Mouse (Mus musculus): ENCODE measurements around the gene Ciart. TPM values are rescaled to one million over a fixed set of nuclear protein-coding genes. Genes with fewer than 3 reads are reported as not detected.

Ciart gene
- 2.5 and 4.3 TPM in 2 replicates for total RNA-seq (2014; rRNA removed)
- polyA plus RNA-seq (2015; fragmentation: Nextera tagmentation; extraction: Ambion mirVana) = 7.5 and 11.4 TPM in 2 replicates

GRCm38 (mm10) chr3:95881979-95882815 is at the start of gene Ciart:
Ciart (minus strand) TSS chr3:95882251.
- peaks cover 5% of the 10 kb centered on the region; the same call in 1 of the 2 replicates for H3K4me1 ChIP-seq (ENCODE audit: insufficient read depth, low read length)
- ATAC-seq (peak; percentile 99), DNase-seq (ENCODE audit: low spot score) (peak; percentile 98)
- peak within 1 kb of the TSS; percentile 98 for H3K4me2 ChIP-seq (ENCODE audit: low read depth, low read length)
- H3K36me3 ChIP-seq (ENCODE audit: insufficient read depth, low read length) = no peaks in the 10 kb centered on the region
- H3K27me3 ChIP-seq (ENCODE audit: insufficient read depth, low read length) = no peaks in the 10 kb centered on the region
- H3K9me3 ChIP-seq (ENCODE audit: low read length) = no peaks in the 10 kb centered on the region
- peak within 1 kb of the TSS; percentile 56 for H3K4me3 ChIP-seq (ENCODE audit: low read length)
- no peak; the same call in 1 of the 2 replicates for TF ChIP-seq CTCF (IDR thresholded peaks at IDR 0.05; ENCODE audit: low read depth)
- H3K27ac ChIP-seq = peak within 1 kb of the TSS; percentile 72
- H3K9ac ChIP-seq (replicated peaks; ENCODE audit: low read length) = peak within 1 kb of the TSS; percentile 59
- WGBS = under 1% methylated on average over 61 of the region's 66 CpGs

- no peaks in the 10 kb centered on the region for H3K4me1 ChIP-seq (ENCODE audit: insufficient read depth, low read length)
- no peak for ATAC-seq
- 93% methylated on average over 1 of the region's 1 CpGs for WGBS
Observed at GRCm38 (mm10) chr3:95931471-95931870, 49.4 kb upstream of the Ciart start.

GRCm38 (mm10) chr3:95930471-95930789 is 48.4 kb upstream of the Ciart start:
- no peak for TF ChIP-seq CTCF (IDR thresholded peaks at IDR 0.05; ENCODE audit: low read depth)
- 1% methylated on average over 5 of the region's 5 CpGs for WGBS
- DNase-seq (ENCODE audit: low spot score) (no peak), ATAC-seq (no peak)
- Histone ChIP-seq H3K4me2 (ENCODE audit: low read depth, low read length) (peak overlapping the region; percentile 72), H3K27ac (peak overlapping the region; percentile 88; the same call in 1 of the 2 replicates), H3K9ac (replicated peaks; ENCODE audit: low read length) (peak overlapping the region; percentile 85), H3K4me3 (ENCODE audit: low read length) (peak overlapping the region; percentile 92), H3K9me3 (ENCODE audit: low read length) (no peaks in the 10 kb centered on the region), H3K36me3 (ENCODE audit: insufficient read depth, low read length) (peaks cover 6% of the 10 kb centered on the region; the same call in 1 of the 2 replicates), H3K27me3 (ENCODE audit: insufficient read depth, low read length) (no peaks in the 10 kb centered on the region), H3K4me1 (ENCODE audit: insufficient read depth, low read length) (no peaks in the 10 kb centered on the region)

More at GRCm38 (mm10) chr3:95931471-95931870, 49.4 kb upstream of the Ciart start:
- no peak overlapping the region for H3K9ac ChIP-seq (replicated peaks; ENCODE audit: low read length)
- no peak overlapping the region for H3K4me2 ChIP-seq (ENCODE audit: low read depth, low read length)
- no peaks in the 10 kb centered on the region for H3K9me3 ChIP-seq (ENCODE audit: low read length)
- peaks cover 8% of the 10 kb centered on the region; the same call in 1 of the 2 replicates for H3K36me3 ChIP-seq (ENCODE audit: insufficient read depth, low read length)
- H3K27me3 ChIP-seq (ENCODE audit: insufficient read depth, low read length) = no peaks in the 10 kb centered on the region
- DNase-seq (ENCODE audit: low spot score) = no peak
- no peak overlapping the region for H3K27ac ChIP-seq
- TF ChIP-seq CTCF (IDR thresholded peaks at IDR 0.05; ENCODE audit: low read depth) = no peak
- no peak overlapping the region for H3K4me3 ChIP-seq (ENCODE audit: low read length)

- no peaks in the 10 kb centered on the region for H3K4me1 ChIP-seq (ENCODE audit: insufficient read depth, low read length)
- under 1% methylated on average over 102 of the region's 105 CpGs for WGBS
- ATAC-seq = peak; percentile 21
Observed at GRCm38 (mm10) chr3:95929581-95930470, 47.8 kb upstream of the Ciart start.

GRCm38 (mm10) chr3:95928658-95929503 is 46.8 kb upstream of the Ciart start, which contains the start of gene Anp32e:
Anp32e (plus strand) TSS chr3:95929246.
- H3K9ac ChIP-seq (replicated peaks; ENCODE audit: low read length) = peak within 1 kb of the TSS; percentile 85
- H3K4me1 ChIP-seq (ENCODE audit: insufficient read depth, low read length) = no peaks in the 10 kb centered on the region
- WGBS = under 1% methylated on average over 49 of the region's 49 CpGs
- no peaks in the 10 kb centered on the region for H3K27me3 ChIP-seq (ENCODE audit: insufficient read depth, low read length)
- no peaks in the 10 kb centered on the region for H3K9me3 ChIP-seq (ENCODE audit: low read length)
- peak within 1 kb of the TSS; percentile 88 for H3K27ac ChIP-seq
- peak within 1 kb of the TSS; percentile 79 for H3K4me2 ChIP-seq (ENCODE audit: low read depth, low read length)
- peak; percentile 100 for ATAC-seq
- no peaks in the 10 kb centered on the region for H3K36me3 ChIP-seq (ENCODE audit: insufficient read depth, low read length)
- no peak for TF ChIP-seq CTCF (IDR thresholded peaks at IDR 0.05; ENCODE audit: low read depth)
- peak within 1 kb of the TSS; percentile 92 for H3K4me3 ChIP-seq (ENCODE audit: low read length)
- DNase-seq (ENCODE audit: low spot score) = peak; percentile 100

More at GRCm38 (mm10) chr3:95929581-95930470, 47.8 kb upstream of the Ciart start:
- DNase-seq (ENCODE audit: low spot score) = peak; percentile 60
- Histone ChIP-seq H3K4me2 (ENCODE audit: low read depth, low read length) (peak overlapping the region; percentile 72), H3K9ac (replicated peaks; ENCODE audit: low read length) (peak overlapping the region; percentile 85), H3K27ac (peak overlapping the region; percentile 88), H3K9me3 (ENCODE audit: low read length) (no peaks in the 10 kb centered on the region), H3K36me3 (ENCODE audit: insufficient read depth, low read length) (peaks cover 6% of the 10 kb centered on the region; the same call in 1 of the 2 replicates), H3K27me3 (ENCODE audit: insufficient read depth, low read length) (no peaks in the 10 kb centered on the region), H3K4me3 (ENCODE audit: low read length) (peak overlapping the region; percentile 92)
- TF ChIP-seq CTCF (IDR thresholded peaks at IDR 0.05; ENCODE audit: low read depth) = no peak

Measured in hindbrain, postnatal 0 days (tissue).